Mouse (Mus musculus) mouse embryonic stem cell (cell line): ENCODE results near the gene Trip6.

Source experiments
- in situ Hi-C, 2 experiments: fragments of 300-500 bp; cut with MboI; formaldehyde crosslinking; loops; 1 replicate in 1 of 2; 3 replicates in 1 of 2; pipeline ENCODE4 v1.14.3; 2019 to 2020; ENCODE audit warnings: low sequenced_read_pairs in 2 of 2, low pct_unique_long_range_greater_than_20kb in 1 of 2, mixed read lengths in 1 of 2; ENCODE audit not compliant: unreplicated experiment in 1 of 2

Trip6 gene

GRCm38 (mm10) chr5:137339290-137339979 lies 25.2 kb upstream of the Trip6 start:
- in situ Hi-C loops: no loop called here

DNA sequence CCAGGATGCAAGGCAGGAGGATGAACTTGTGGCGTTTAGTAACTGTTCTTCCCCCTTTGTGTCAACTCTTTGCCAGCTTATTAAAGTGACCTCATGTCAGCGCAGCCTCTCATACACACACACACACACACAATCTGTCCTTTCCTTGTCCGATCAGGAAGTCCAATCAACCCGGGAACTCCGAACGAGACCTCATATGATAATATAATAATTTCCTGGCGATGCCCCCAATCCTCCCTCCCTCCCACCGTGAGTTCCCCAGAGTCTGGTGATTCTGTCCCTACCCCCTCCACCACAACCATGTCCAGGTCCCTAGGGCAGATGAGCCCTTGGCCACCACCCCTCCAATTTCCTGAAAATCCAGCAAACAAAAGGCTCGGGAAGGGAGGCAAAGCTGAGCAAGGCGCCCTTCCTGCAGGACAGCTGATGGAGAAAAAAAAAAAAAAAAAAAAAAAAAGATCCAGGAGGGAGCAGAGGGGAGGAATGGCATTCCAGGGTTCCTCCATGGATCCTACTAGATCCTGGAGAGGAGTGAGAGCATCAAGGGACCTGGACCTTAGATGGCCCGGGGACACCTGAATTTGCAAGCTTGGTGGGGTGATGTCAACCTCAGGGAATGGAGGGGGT lies 24.6 kb upstream of the Trip6 start:
- in situ Hi-C loops: no loop called here

DNA sequence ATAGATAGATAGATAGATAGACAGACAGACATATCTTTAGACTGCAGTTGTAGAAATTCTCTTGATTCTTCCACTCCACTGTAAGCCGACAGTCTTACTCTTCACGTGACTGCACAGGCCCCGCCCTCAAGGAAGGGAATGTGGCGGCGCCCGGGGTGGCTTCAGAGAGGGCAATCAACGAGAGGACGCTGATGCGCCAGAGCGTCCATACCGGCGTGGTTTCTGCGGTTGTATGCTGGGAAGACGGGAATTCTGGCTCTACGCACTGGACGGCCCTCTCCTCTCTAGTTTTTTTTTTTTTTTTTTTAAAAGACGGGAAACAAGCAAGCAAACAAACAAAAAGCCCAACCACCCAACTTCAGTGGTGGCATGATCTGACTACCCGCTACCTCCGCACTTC lies 24.1 kb upstream of the Trip6 start:
- in situ Hi-C loops: no loop called here

- in situ Hi-C loops: no loop called here
Observed at GRCm38 (mm10) chr5:137337190-137337589, 23.0 kb upstream of the Trip6 start.

DNA sequence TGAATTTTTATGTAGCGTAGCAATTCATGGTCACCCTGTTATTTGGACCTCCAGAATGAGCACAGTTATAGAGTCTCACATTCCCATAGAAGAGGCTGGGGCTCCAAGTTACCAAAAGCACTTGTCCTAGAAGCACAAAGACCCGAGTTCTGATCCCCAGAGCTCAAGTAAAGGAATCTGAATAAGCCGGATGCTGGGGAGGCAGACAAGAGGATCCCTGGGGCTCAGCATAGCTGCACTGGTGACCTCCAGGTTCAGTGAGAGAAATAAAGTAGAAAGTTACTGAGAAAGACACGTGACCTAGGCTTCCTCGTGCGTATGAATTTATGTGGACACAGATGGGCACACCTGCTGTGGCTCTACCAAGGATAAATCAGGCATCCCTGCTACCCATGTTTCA lies 20.9 kb upstream of the Trip6 start:
- in situ Hi-C loops: no loop called here

DNA sequence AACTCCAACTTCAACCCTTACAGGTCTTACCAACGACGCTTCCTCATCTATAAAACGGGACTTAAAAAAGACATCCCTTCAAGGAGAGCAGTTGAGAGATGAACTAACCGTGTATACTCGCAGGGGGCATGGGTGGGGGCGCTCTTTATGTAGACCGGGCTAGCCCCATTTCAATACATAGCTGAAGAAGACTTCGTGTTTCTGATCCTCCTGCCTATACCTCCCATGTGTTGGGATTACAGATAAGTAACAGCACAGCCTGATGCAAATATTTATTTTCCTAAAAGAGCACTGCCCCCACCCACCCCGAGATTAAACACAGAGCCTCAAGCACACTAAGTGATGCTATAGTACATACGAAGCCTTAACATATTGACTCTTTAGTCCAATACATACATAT lies 20.1 kb upstream of the Trip6 start:
- in situ Hi-C loops: no loop called here

GRCm38 (mm10) chr5:137333512-137334174 lies 19.4 kb upstream of the Trip6 start, which contains the start of gene Slc12a9:
Slc12a9 (minus strand) TSS chr5:137333597.
- in situ Hi-C loops: no loop called here

- in situ Hi-C loops: no loop called here
Observed at GRCm38 (mm10) chr5:137332857-137333511, 18.8 kb upstream of the Trip6 start.

DNA sequence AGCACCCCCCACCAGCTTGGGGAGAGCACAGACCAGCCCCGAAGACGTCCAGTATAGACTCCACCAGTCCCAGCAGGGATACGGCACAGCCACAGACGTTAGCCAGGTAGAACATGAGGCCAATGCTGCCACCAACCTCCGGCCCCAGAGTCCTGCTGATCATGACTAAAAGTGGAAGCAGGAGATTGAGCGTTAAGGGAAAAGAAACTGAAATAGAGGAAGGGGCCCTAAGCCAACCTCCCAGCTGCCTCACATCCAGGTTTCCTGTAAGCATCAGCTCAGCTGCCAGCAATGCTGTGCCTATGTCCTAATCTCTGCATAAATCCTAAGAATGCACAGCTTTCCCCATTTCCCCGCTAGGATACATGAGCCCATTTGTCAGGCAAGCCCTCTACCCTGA lies 16.7 kb upstream of the Trip6 start:
- in situ Hi-C loops: no loop called here

GRCm38 (mm10) chr5:137320996-137321395 lies 6.8 kb upstream of the Trip6 start:
- in situ Hi-C loops: no loop called here

DNA sequence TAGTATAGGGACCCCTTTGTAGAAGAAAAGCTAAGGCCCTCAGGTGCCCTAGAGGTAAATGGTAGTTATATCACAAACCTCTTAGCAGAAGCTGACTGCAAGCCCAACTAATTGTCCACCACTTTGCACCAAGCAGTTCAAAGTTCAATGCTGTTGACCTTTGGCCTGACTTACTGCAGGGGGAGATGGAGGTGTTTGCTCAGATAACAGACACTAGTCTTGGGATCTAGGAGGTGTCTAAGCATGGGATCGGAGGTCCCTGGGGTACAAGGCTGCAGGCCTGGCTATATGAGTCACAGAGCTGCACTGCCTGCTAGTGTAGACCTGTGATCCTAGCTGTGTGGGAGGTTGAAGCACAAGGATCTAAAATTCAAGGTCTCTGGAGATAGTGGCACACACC lies 4.4 kb upstream of the Trip6 start:
- in situ Hi-C loops: no loop called here

- in situ Hi-C loops: no loop called here
Observed at GRCm38 (mm10) chr5:137317361-137317760, 3.2 kb upstream of the Trip6 start.

GRCm38 (mm10) chr5:137315084-137315903 lies 1.1 kb upstream of the Trip6 start:
- in situ Hi-C loops: no loop called here

DNA sequence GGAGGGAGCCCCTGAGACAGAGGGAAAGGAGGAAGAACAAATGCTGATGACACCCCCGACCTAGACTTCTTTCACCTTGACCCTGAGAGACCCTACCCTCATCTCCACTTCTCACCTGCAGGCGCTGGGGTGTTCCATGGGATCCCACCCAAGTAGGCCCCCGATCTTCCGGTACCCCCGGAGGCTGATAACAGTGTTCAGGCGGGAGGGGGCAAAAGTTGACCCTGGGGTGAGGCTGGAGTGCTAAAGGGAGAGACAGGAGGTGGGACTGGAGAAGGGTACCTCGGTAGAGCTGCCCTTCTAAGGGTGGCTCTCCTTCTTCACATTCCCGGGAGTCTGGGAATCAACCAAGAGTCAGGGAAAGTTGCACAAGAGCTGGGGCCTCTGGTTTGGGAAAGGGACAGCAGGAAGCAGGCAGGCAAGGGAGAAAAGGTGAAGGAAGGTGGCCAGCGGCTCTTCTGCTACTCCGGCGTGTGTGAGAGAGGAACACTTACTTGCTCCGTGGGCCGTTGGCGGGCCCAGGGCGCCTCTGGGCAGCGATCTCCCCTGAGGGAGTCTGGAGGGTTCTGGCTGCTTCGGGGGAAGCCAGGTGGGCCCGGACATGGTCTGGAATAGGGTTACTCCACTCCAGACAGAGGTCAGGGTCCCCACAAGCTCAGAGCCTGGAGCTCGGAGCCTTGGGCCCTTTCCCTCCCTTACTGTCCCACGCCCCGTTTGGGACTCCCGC lies 575 bp downstream of the Trip6 start:
- in situ Hi-C loops: no loop called here

- in situ Hi-C loops: no loop called here
Observed at GRCm38 (mm10) chr5:137308356-137308755, 5.8 kb downstream of the Trip6 start.

DNA sequence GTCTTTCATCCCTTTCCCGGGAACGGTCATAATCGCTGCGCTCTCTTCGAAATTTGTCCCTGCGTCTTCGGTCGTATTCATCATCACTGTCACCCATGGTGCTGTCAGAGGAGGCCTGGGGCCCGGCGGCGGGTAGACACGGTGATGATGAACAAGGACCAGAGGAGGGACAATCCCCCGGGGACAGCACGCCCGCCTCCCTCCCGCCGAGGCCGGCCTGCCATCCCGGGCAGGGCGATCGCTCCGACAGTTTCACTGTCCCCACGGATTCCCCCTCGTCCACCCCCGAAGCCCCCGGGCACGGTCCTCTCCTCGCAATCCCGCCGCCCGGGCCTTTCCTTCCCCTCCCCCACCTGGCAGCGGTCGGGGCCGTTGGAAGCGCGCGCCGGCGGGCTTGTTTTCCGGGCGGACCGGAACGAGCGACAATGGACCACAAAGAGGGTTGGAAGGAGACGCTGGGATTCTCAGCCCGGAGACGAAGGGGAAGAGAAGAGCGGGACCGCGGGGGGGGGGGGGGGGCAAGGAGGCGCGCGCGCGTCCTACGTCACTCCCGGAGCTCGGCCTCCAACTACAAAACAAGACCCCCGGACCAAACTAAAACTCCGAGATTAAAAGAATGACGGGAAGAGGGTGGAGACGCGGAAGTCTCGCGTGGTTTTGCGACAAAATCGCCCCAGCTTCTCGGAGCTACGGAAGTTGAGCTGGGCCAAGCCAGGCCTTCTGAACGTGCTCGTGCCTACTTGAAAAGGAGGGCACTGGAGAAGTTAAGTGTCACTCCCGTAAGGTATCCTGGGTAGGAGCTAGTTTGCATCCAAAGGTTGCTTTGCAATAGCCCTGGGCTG lies 6.9 kb downstream of the Trip6 start, which contains the start of gene Srrt:
Srrt (minus strand) TSS at position 604 of the 842 bp plus-strand sequence.
- in situ Hi-C loops: no loop called here

DNA sequence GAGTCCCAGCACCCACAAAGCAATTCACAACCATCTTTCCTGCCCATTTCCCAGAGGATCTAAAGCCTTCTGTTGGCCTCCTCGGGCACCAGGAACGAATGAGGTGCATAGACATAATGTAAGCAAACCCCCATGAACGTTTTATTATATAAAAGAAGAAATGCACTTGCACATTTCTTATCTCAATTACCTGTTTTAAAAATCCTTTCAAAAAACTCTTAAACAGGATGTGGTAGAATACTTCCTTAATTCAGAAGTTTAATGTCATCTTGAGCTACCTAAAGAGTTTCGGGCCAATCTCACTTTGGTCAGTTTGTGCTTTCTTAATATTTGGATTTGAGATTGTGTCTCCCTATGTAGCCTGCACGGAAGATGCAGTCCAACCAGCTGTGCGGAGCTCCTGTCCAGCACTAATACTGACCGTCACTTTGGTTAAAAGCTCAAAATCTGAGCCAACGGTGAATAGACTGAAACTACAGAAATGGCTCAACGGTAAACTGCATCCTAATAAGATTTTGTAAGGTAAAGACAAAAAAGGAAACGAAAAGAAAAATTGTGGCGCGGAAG lies 7.7 kb downstream of the Trip6 start:
- in situ Hi-C loops: no loop called here
